Comparison of ENCODE assay signal across 8 mouse cellular contexts in genomic region chr2:32693823-32694411, GRCm38 (mm10). TPM values are rescaled to one million over a fixed set of nuclear protein-coding genes. Genes with fewer than 3 reads are reported as not detected.
A peak's percentile ranks its signal among the peaks of the same experiment; 100 is the strongest.
DNase-seq lines count a peak whose midpoint lies in the region; ATAC-seq and TF ChIP-seq lines count a peak whose summit lies in the region.

No protein-coding gene starts in this region.

- H3K9me3 ChIP-seq in embryonic facial prominence, embryonic 15.5 days (replicated peaks): no peaks in the 10 kb centered on the region
- no peaks in the 10 kb centered on the region for H3K9me3 ChIP-seq in heart, embryonic 10.5 days
- H3K9me3 ChIP-seq in kidney, embryonic 15.5 days (replicated peaks): no peaks in the 10 kb centered on the region

- peak overlapping the region; percentile 58 for H3K27ac ChIP-seq in bone marrow, adult 2 months (ENCODE audit: control insufficient read depth, insufficient read depth, low read depth, low read length, poor library complexity)
- H3K27ac ChIP-seq in embryonic facial prominence, embryonic 15.5 days (replicated peaks): peak overlapping the region; percentile 92
- peak overlapping the region; percentile 95 for H3K27ac ChIP-seq in heart, embryonic 10.5 days
- peak overlapping the region; percentile 89 for H3K27ac ChIP-seq in kidney, embryonic 15.5 days

- peak overlapping the region; percentile 84 for H3K9ac ChIP-seq in embryonic facial prominence, embryonic 15.5 days
- peak overlapping the region; percentile 88 for H3K9ac ChIP-seq in kidney, embryonic 15.5 days

- peak overlapping the region; percentile 67 for H3K4me3 ChIP-seq in bone marrow, adult 2 months (replicated peaks; ENCODE audit: control insufficient read depth, low read depth, low read length)
- H3K4me3 ChIP-seq in embryonic facial prominence, embryonic 15.5 days (replicated peaks): peak overlapping the region; percentile 88
- peak overlapping the region; percentile 89 for H3K4me3 ChIP-seq in heart, embryonic 10.5 days
- H3K4me3 ChIP-seq in kidney, embryonic 15.5 days (replicated peaks): peak overlapping the region; percentile 77

- under 1% methylated on average over 51 of the region's 51 CpGs for WGBS in bone marrow, adult 2 months
- under 1% methylated on average over 51 of the region's 51 CpGs for WGBS in embryonic facial prominence, embryonic 15.5 days
- WGBS in heart, embryonic 10.5 days: under 1% methylated on average over 51 of the region's 51 CpGs
- under 1% methylated on average over 51 of the region's 51 CpGs for WGBS in kidney, embryonic 15.5 days

- peak; percentile 79 for TF ChIP-seq CTCF in bone marrow, adult 2 months (IDR thresholded peaks at IDR 0.05; ENCODE audit: control insufficient read depth, insufficient read depth, low read length)

- DNase-seq in 416B (ENCODE audit: low read depth) (peak; percentile 99), liver (peak; percentile 94)
- DNase-seq in heart, embryonic 10.5 days (ENCODE audit: low spot score): peak; percentile 99
- DNase-seq in spleen, postnatal 4 days (ENCODE audit: low spot score in 2 of 2): peak; percentile 90 to 95

- peak; percentile 98 for ATAC-seq in embryonic facial prominence, embryonic 15.5 days (ENCODE audit: insufficient number of reproducible peaks, low FRiP score, low TSS enrichment, low read depth)
- ATAC-seq in kidney, embryonic 15.5 days (replicated peaks; ENCODE audit: low FRiP score): peak; percentile 98
- ATAC-seq in monocyte, adult 5-6 weeks (replicated peaks; ENCODE audit: insufficient number of reproducible peaks, low FRiP score, low TSS enrichment, poor library complexity, severe bottlenecking): peak; percentile 93

- peak; percentile 96 for TF ChIP-seq POLR2A in bone marrow, adult 2 months (IDR thresholded peaks at IDR 0.05; ENCODE audit: borderline replicate concordance, control insufficient read depth, low read depth, low read length)

- H3K36me3 ChIP-seq in embryonic facial prominence, embryonic 15.5 days: 0 out of 2 replicates have a peak, but pooled peaks cover 6% of the 10 kb centered on the region
- peaks cover 16% of the 10 kb centered on the region; the same call in 1 of the 2 replicates for H3K36me3 ChIP-seq in heart, embryonic 10.5 days
- H3K36me3 ChIP-seq in kidney, embryonic 15.5 days: peaks cover 4% of the 10 kb centered on the region; the same call in 1 of the 2 replicates

- no peaks in the 10 kb centered on the region; the same call in 1 of the 2 replicates for H3K4me1 ChIP-seq in bone marrow, adult 2 months (ENCODE audit: control insufficient read depth, insufficient read depth, low read length)
- H3K4me1 ChIP-seq in embryonic facial prominence, embryonic 15.5 days: peaks cover 24% of the 10 kb centered on the region
- peaks cover 40% of the 10 kb centered on the region for H3K4me1 ChIP-seq in heart, embryonic 10.5 days
- H3K4me1 ChIP-seq in kidney, embryonic 15.5 days: peaks cover 34% of the 10 kb centered on the region

- H3K4me2 ChIP-seq in embryonic facial prominence, embryonic 15.5 days (replicated peaks): peak overlapping the region; percentile 80
- H3K4me2 ChIP-seq in kidney, embryonic 15.5 days: peak overlapping the region; percentile 87

- no peaks in the 10 kb centered on the region for H3K27me3 ChIP-seq in embryonic facial prominence, embryonic 15.5 days
- H3K27me3 ChIP-seq in heart, embryonic 10.5 days (ENCODE audit: insufficient read depth, poor library complexity, severe bottlenecking): no peaks in the 10 kb centered on the region
- no peaks in the 10 kb centered on the region for H3K27me3 ChIP-seq in kidney, embryonic 15.5 days

RNA-seq across cellular contexts. Expression of gene Fpgs, which starts 10.0 kb away (rescaled TPM):
- 14.9 and 24.4 TPM in 2 replicates for polyA plus RNA-seq in bone marrow, adult 2 months (2011; ENCODE audit: insufficient read depth, insufficient read length, low replicate concordance, missing spikeins)
- 31.6 and 33.2 TPM in 2 replicates for polyA plus RNA-seq in embryonic facial prominence, embryonic 15.5 days (2015; fragmentation: Nextera tagmentation; extraction: Ambion mirVana)
- polyA plus RNA-seq in heart, embryonic 10.5 days (2016; fragmentation: Nextera tagmentation; extraction: Ambion mirVana): 24.7 and 34.8 TPM in 2 replicates
- polyA plus RNA-seq in kidney, embryonic 15.5 days (2015; fragmentation: Nextera tagmentation; extraction: Ambion mirVana): 33.7 and 40.3 TPM in 2 replicates
- 6.4 to 12.8 TPM (median 8.0 TPM) in 3 replicates for total RNA-seq in monocyte, adult 5-6 weeks (2017)

RNA-seq across cellular contexts. Expression of gene Cdk9, which starts 19.0 kb away (rescaled TPM):
- 105 and 154 TPM in 2 replicates for polyA plus RNA-seq in bone marrow, adult 2 months (2011; ENCODE audit: insufficient read depth, insufficient read length, low replicate concordance, missing spikeins)
- polyA plus RNA-seq in embryonic facial prominence, embryonic 15.5 days (2015; fragmentation: Nextera tagmentation; extraction: Ambion mirVana): 105 and 106 TPM in 2 replicates
- 89.1 and 115 TPM in 2 replicates for polyA plus RNA-seq in heart, embryonic 10.5 days (2016; fragmentation: Nextera tagmentation; extraction: Ambion mirVana)
- 108 and 118 TPM in 2 replicates for polyA plus RNA-seq in kidney, embryonic 15.5 days (2015; fragmentation: Nextera tagmentation; extraction: Ambion mirVana)
- total RNA-seq in monocyte, adult 5-6 weeks (2017): 83.0 to 107 TPM (median 86.5 TPM) in 3 replicates

RNA-seq across cellular contexts. Expression of gene Sh2d3c, which starts 26.9 kb away (rescaled TPM):
- polyA plus RNA-seq in bone marrow, adult 2 months (2011; ENCODE audit: insufficient read depth, insufficient read length, low replicate concordance, missing spikeins): 23.3 and 51.8 TPM in 2 replicates
- polyA plus RNA-seq in embryonic facial prominence, embryonic 15.5 days (2015; fragmentation: Nextera tagmentation; extraction: Ambion mirVana): 27.3 and 27.6 TPM in 2 replicates
- polyA plus RNA-seq in heart, embryonic 10.5 days (2016; fragmentation: Nextera tagmentation; extraction: Ambion mirVana): 34.8 and 35.4 TPM in 2 replicates
- polyA plus RNA-seq in kidney, embryonic 15.5 days (2015; fragmentation: Nextera tagmentation; extraction: Ambion mirVana): 32.5 and 37.2 TPM in 2 replicates
- 37.3 to 83.5 TPM (median 42.5 TPM) in 3 replicates for total RNA-seq in monocyte, adult 5-6 weeks (2017)

RNA-seq across cellular contexts. Expression of gene 6330409D20Rik, which starts 46.9 kb away (rescaled TPM):
- not detected in 2 replicates for polyA plus RNA-seq in bone marrow, adult 2 months (2011; ENCODE audit: insufficient read depth, insufficient read length, low replicate concordance, missing spikeins)
- polyA plus RNA-seq in embryonic facial prominence, embryonic 15.5 days (2015; fragmentation: Nextera tagmentation; extraction: Ambion mirVana): 0.32 and 0.42 TPM in 2 replicates
- 0.28 TPM in 1 of 2 replicates, not detected in the other for polyA plus RNA-seq in heart, embryonic 10.5 days (2016; fragmentation: Nextera tagmentation; extraction: Ambion mirVana)
- polyA plus RNA-seq in kidney, embryonic 15.5 days (2015; fragmentation: Nextera tagmentation; extraction: Ambion mirVana): 0.18 TPM in 1 of 2 replicates, not detected in the other
- total RNA-seq in monocyte, adult 5-6 weeks (2017): not detected in 3 replicates

RNA-seq across cellular contexts. Expression of gene Eng, which starts 47.5 kb away (rescaled TPM):
- 8.4 and 11.3 TPM in 2 replicates for polyA plus RNA-seq in bone marrow, adult 2 months (2011; ENCODE audit: insufficient read depth, insufficient read length, low replicate concordance, missing spikeins)
- 83.8 and 86.3 TPM in 2 replicates for polyA plus RNA-seq in embryonic facial prominence, embryonic 15.5 days (2015; fragmentation: Nextera tagmentation; extraction: Ambion mirVana)
- polyA plus RNA-seq in heart, embryonic 10.5 days (2016; fragmentation: Nextera tagmentation; extraction: Ambion mirVana): 87.1 and 149 TPM in 2 replicates
- polyA plus RNA-seq in kidney, embryonic 15.5 days (2015; fragmentation: Nextera tagmentation; extraction: Ambion mirVana): 71.9 and 82.1 TPM in 2 replicates
- 0.19 to 1.1 TPM (median 0.48 TPM) in 3 replicates for total RNA-seq in monocyte, adult 5-6 weeks (2017)

Comparison
In these comparisons a context has a peak if more than half of its experiments do, and no peak if none do; other contexts are left out.
1. Peak in every context shown above with its lines: DNase-seq, ATAC-seq, H3K4me3 ChIP-seq and H3K27ac ChIP-seq.